Mouse (Mus musculus) layer of hippocampus, adult 8-10 months (tissue): ENCODE measurements around the gene Bmi1. TPM values are rescaled to one million over a fixed set of nuclear protein-coding genes. Genes with fewer than 3 reads are reported as not detected.

Experiments used
- DNase-seq, 2 experiments: peaks; one replicate each; pipeline ENCODE4 v3.0.0; 2022; ENCODE audit warnings: low spot score in 2 of 2
- total RNA-seq, 4 experiments: library from RNA; stranded (reverse); gene quantifications; 2 replicates each; pipeline ENCODE4 v1.2.4; 2022

Gene Bmi1
- total RNA-seq, 4 experiments from 2014 or later = 55.9 to 66.7 (median 60.8) TPM

GRCm38 (mm10) chr2:18687671-18688170 lies 10.9 kb downstream of the Bmi1 start:
- no peak for DNase-seq

- no peak for DNase-seq
Measured at GRCm38 (mm10) chr2:18688286-18688685, 11.5 kb downstream of the Bmi1 start.

- no peak for DNase-seq
Measured at GRCm38 (mm10) chr2:18688708-18689063, 11.9 kb downstream of the Bmi1 start.

GRCm38 (mm10) chr2:18689064-18689921 lies 12.5 kb downstream of the Bmi1 start:
- peak in 1 of 2 experiments; percentile 51 for DNase-seq

- peak in 1 of 2 experiments; percentile 46 for DNase-seq
Measured at GRCm38 (mm10) chr2:18690055-18690691, 13.4 kb downstream of the Bmi1 start.

GRCm38 (mm10) chr2:18690756-18691155 lies 13.9 kb downstream of the Bmi1 start:
- DNase-seq = no peak

GRCm38 (mm10) chr2:18692031-18692430 lies 15.2 kb downstream of the Bmi1 start:
- no peak for DNase-seq

- no peak for DNase-seq
Measured at GRCm38 (mm10) chr2:18692548-18692947, 15.7 kb downstream of the Bmi1 start.

- DNase-seq = no peak
Measured at GRCm38 (mm10) chr2:18693491-18693870, 16.7 kb downstream of the Bmi1 start.

- peak; percentile 57 to 65 for DNase-seq
Measured at GRCm38 (mm10) chr2:18693871-18694610, 17.2 kb downstream of the Bmi1 start, which contains the start of gene Spag6. Gene Spag6, plus strand, starts transcription at chr2:18694032.

GRCm38 (mm10) chr2:18694611-18694950 lies 17.8 kb downstream of the Bmi1 start:
- DNase-seq = no peak

GRCm38 (mm10) chr2:18695163-18695562 lies 18.3 kb downstream of the Bmi1 start:
- no peak for DNase-seq

GRCm38 (mm10) chr2:18695629-18696150 lies 18.9 kb downstream of the Bmi1 start:
- DNase-seq = no peak

- DNase-seq = no peak
Measured at GRCm38 (mm10) chr2:18697591-18698244, 20.9 kb downstream of the Bmi1 start.

GRCm38 (mm10) chr2:18698663-18699385 lies 22.0 kb downstream of the Bmi1 start:
- no peak for DNase-seq

- no peak for DNase-seq
Measured at GRCm38 (mm10) chr2:18699401-18699990, 22.7 kb downstream of the Bmi1 start.

- DNase-seq = no peak
Measured at GRCm38 (mm10) chr2:18710356-18710755, 33.5 kb downstream of the Bmi1 start.

- no peak for DNase-seq
Measured at GRCm38 (mm10) chr2:18713071-18713470, 36.3 kb downstream of the Bmi1 start.

- no peak for DNase-seq
Measured at GRCm38 (mm10) chr2:18714337-18714736, 37.5 kb downstream of the Bmi1 start.

- no peak for DNase-seq
Measured at GRCm38 (mm10) chr2:18718521-18718920, 41.7 kb downstream of the Bmi1 start.
